Mouse (Mus musculus): Measurements from ENCODE around the gene Vopp1. TPM values are rescaled to one million over a fixed set of nuclear protein-coding genes. Genes with fewer than 3 reads are reported as not detected.

Vopp1 gene
- polyA plus RNA-seq, 1 experiment, result 83.2 TPM

GRCm38 (mm10) chr6:57765095-57765878, 59.7 kb downstream of the Vopp1 start:
- no peaks in the 10 kb centered on the region; the same call in 1 of the 2 replicates for H3K4me1 ChIP-seq (ENCODE audit: control insufficient read depth, insufficient read depth, low read length)
- TF ChIP-seq CTCF (IDR thresholded peaks at IDR 0.05; ENCODE audit: extremely low read depth, insufficient read depth, low read length), result no peak
- no peak for TF ChIP-seq POLR2A (IDR thresholded peaks at IDR 0.05; ENCODE audit: extremely low read depth, insufficient read depth, low read length)
- H3K27ac ChIP-seq (ENCODE audit: insufficient read depth, low read length), result no peak overlapping the region
- H3K4me3 ChIP-seq (ENCODE audit: insufficient read depth, low read length), result no peak overlapping the region

GRCm38 (mm10) chr6:57763054-57763453, 61.9 kb downstream of the Vopp1 start:
- Histone ChIP-seq H3K27ac (ENCODE audit: insufficient read depth, low read length) (no peak overlapping the region), H3K4me3 (ENCODE audit: insufficient read depth, low read length) (no peak overlapping the region), H3K4me1 (ENCODE audit: control insufficient read depth, insufficient read depth, low read length) (no peaks in the 10 kb centered on the region; the same call in 1 of the 2 replicates)
- no peak for TF ChIP-seq CTCF (IDR thresholded peaks at IDR 0.05; ENCODE audit: extremely low read depth, insufficient read depth, low read length)
- TF ChIP-seq POLR2A (IDR thresholded peaks at IDR 0.05; ENCODE audit: extremely low read depth, insufficient read depth, low read length), result no peak

GRCm38 (mm10) chr6:57753962-57754759, 70.8 kb downstream of the Vopp1 start:
- H3K4me1 ChIP-seq (ENCODE audit: control insufficient read depth, insufficient read depth, low read length), result no peaks in the 10 kb centered on the region
- no peak for TF ChIP-seq CTCF (IDR thresholded peaks at IDR 0.05; ENCODE audit: extremely low read depth, insufficient read depth, low read length)
- H3K27ac ChIP-seq (ENCODE audit: insufficient read depth, low read length), result no peak overlapping the region
- H3K4me3 ChIP-seq (ENCODE audit: insufficient read depth, low read length), result no peak overlapping the region

- Histone ChIP-seq H3K4me3 (ENCODE audit: insufficient read depth, low read length) (no peak overlapping the region), H3K27ac (ENCODE audit: insufficient read depth, low read length) (no peak overlapping the region), H3K4me1 (ENCODE audit: control insufficient read depth, insufficient read depth, low read length) (no peaks in the 10 kb centered on the region)
- TF ChIP-seq CTCF (IDR thresholded peaks at IDR 0.05; ENCODE audit: extremely low read depth, insufficient read depth, low read length) (no peak), POLR2A (IDR thresholded peaks at IDR 0.05; ENCODE audit: extremely low read depth, insufficient read depth, low read length) (no peak)
Measured at GRCm38 (mm10) chr6:57745748-57746129, 79.2 kb downstream of the Vopp1 start.

GRCm38 (mm10) chr6:57744974-57745747, 79.8 kb downstream of the Vopp1 start:
- H3K4me1 ChIP-seq (ENCODE audit: control insufficient read depth, insufficient read depth, low read length), result no peaks in the 10 kb centered on the region
- H3K4me3 ChIP-seq (ENCODE audit: insufficient read depth, low read length), result no peak overlapping the region
- no peak for TF ChIP-seq CTCF (IDR thresholded peaks at IDR 0.05; ENCODE audit: extremely low read depth, insufficient read depth, low read length)
- TF ChIP-seq POLR2A (IDR thresholded peaks at IDR 0.05; ENCODE audit: extremely low read depth, insufficient read depth, low read length), result no peak
- H3K27ac ChIP-seq (ENCODE audit: insufficient read depth, low read length), result no peak overlapping the region

GRCm38 (mm10) chr6:57744123-57744522, 80.8 kb downstream of the Vopp1 start:
- Histone ChIP-seq H3K27ac (ENCODE audit: insufficient read depth, low read length) (no peak overlapping the region), H3K4me1 (ENCODE audit: control insufficient read depth, insufficient read depth, low read length) (no peaks in the 10 kb centered on the region), H3K4me3 (ENCODE audit: insufficient read depth, low read length) (no peak overlapping the region)
- TF ChIP-seq POLR2A (IDR thresholded peaks at IDR 0.05; ENCODE audit: extremely low read depth, insufficient read depth, low read length), result no peak
- TF ChIP-seq CTCF (IDR thresholded peaks at IDR 0.05; ENCODE audit: extremely low read depth, insufficient read depth, low read length), result no peak

- no peaks in the 10 kb centered on the region for H3K4me1 ChIP-seq (ENCODE audit: control insufficient read depth, insufficient read depth, low read length)
Measured at GRCm38 (mm10) chr6:57743333-57743732, 81.6 kb downstream of the Vopp1 start.

GRCm38 (mm10) chr6:57742749-57743148, 82.2 kb downstream of the Vopp1 start:
- Histone ChIP-seq H3K4me1 (ENCODE audit: control insufficient read depth, insufficient read depth, low read length) (no peaks in the 10 kb centered on the region), H3K4me3 (ENCODE audit: insufficient read depth, low read length) (no peak overlapping the region), H3K27ac (ENCODE audit: insufficient read depth, low read length) (no peak overlapping the region)
- TF ChIP-seq CTCF (IDR thresholded peaks at IDR 0.05; ENCODE audit: extremely low read depth, insufficient read depth, low read length) (no peak), POLR2A (IDR thresholded peaks at IDR 0.05; ENCODE audit: extremely low read depth, insufficient read depth, low read length) (no peak)

More at GRCm38 (mm10) chr6:57743333-57743732, 81.6 kb downstream of the Vopp1 start:
- Histone ChIP-seq H3K4me3 (ENCODE audit: insufficient read depth, low read length) (no peak overlapping the region), H3K27ac (ENCODE audit: insufficient read depth, low read length) (no peak overlapping the region)
- TF ChIP-seq POLR2A (IDR thresholded peaks at IDR 0.05; ENCODE audit: extremely low read depth, insufficient read depth, low read length) (no peak), CTCF (IDR thresholded peaks at IDR 0.05; ENCODE audit: extremely low read depth, insufficient read depth, low read length) (peak; percentile 43)

- H3K4me3 ChIP-seq (ENCODE audit: insufficient read depth, low read length), result no peak overlapping the region
- no peak overlapping the region for H3K27ac ChIP-seq (ENCODE audit: insufficient read depth, low read length)
- no peaks in the 10 kb centered on the region; the same call in 1 of the 2 replicates for H3K4me1 ChIP-seq (ENCODE audit: control insufficient read depth, insufficient read depth, low read length)
- TF ChIP-seq CTCF (IDR thresholded peaks at IDR 0.05; ENCODE audit: extremely low read depth, insufficient read depth, low read length) (no peak), POLR2A (IDR thresholded peaks at IDR 0.05; ENCODE audit: extremely low read depth, insufficient read depth, low read length) (no peak)
Measured at GRCm38 (mm10) chr6:57721347-57721746, 103.6 kb downstream of the Vopp1 start.
